ENCODE assay signal across 14 mouse cellular contexts in genomic region chr2:62816016-62816415, GRCm38 (mm10).
"Had no signal": no experiment of that assay in that cellular context is flagged by ENCODE, and none has a peak within 500 bp of the region (broad histone marks: within the 10 kb centered on the region; RNA-seq: fewer than 3 reads in every experiment).

No protein-coding gene starts in this region.

- ATAC-seq: liver, embryonic 12.5 days; midbrain, embryonic 15.5 days had no signal

- H3K27me3 ChIP-seq: limb, embryonic 15.5 days; liver, embryonic 12.5 days; megakaryocyte, embryonic 14.5 days; midbrain, embryonic 15.5 days; neural tube, embryonic 13.5 days; stomach, embryonic 15.5 days had no signal

- H3K4me2 ChIP-seq: limb, embryonic 15.5 days; liver, embryonic 12.5 days; lung, embryonic 14.5 days; midbrain, embryonic 11.5 days; midbrain, embryonic 15.5 days; neural tube, embryonic 13.5 days; stomach, embryonic 15.5 days had no signal

- H3K4me3 ChIP-seq: limb, embryonic 15.5 days; liver, embryonic 12.5 days; megakaryocyte, embryonic 14.5 days; midbrain, embryonic 15.5 days; neural tube, embryonic 13.5 days; stomach, embryonic 15.5 days had no signal

- H3K36me3 ChIP-seq: limb, embryonic 15.5 days; liver, embryonic 12.5 days; midbrain, embryonic 15.5 days; neural tube, embryonic 13.5 days; stomach, embryonic 15.5 days had no signal

- DNase-seq: layer of hippocampus, postnatal 36 days; lung, embryonic 14.5 days; lung, postnatal 14 days; right cerebral cortex, postnatal 14 days; thymus, adult 2 months; thymus, postnatal 25 days had no signal

- H3K9ac ChIP-seq: limb, embryonic 15.5 days; liver, embryonic 12.5 days; lung, embryonic 14.5 days; midbrain, embryonic 15.5 days; neural tube, embryonic 13.5 days; stomach, embryonic 15.5 days had no signal

- H3K27ac ChIP-seq: limb, embryonic 15.5 days; liver, embryonic 12.5 days; macrophage; midbrain, embryonic 15.5 days; neural tube, embryonic 13.5 days; stomach, embryonic 15.5 days had no signal

- H3K4me1 ChIP-seq: limb, embryonic 15.5 days; liver, embryonic 12.5 days; megakaryocyte, embryonic 14.5 days; midbrain, embryonic 15.5 days; neural tube, embryonic 13.5 days; stomach, embryonic 15.5 days had no signal
